In genomic region chr2:115514831-115515428, GRCm38 (mm10) we compare ENCODE assay signal across 8 mouse cellular contexts.
A peak's percentile ranks its signal among the peaks of the same experiment; 100 is the strongest.
DNase-seq lines count a peak whose midpoint lies in the region; ATAC-seq and TF ChIP-seq lines count a peak whose summit lies in the region.

No protein-coding gene starts in this region.

- H3K79me2 ChIP-seq in myocyte (ENCODE audit: control insufficient read depth, insufficient read depth): no peaks in the 10 kb centered on the region

- no peak overlapping the region for H3K4me3 ChIP-seq in hindbrain, embryonic 15.5 days
- no peak overlapping the region for H3K4me3 ChIP-seq in myocyte

- 0 out of 2 replicates have a peak, but pooled peaks have one; percentile 71 for ATAC-seq in hindbrain, embryonic 15.5 days (ENCODE audit: low FRiP score, low read depth)
- no peak for ATAC-seq in granulocyte monocyte progenitor cell, adult 5-6 weeks (replicated peaks; ENCODE audit: poor library complexity, severe bottlenecking)

- no peak overlapping the region for H3ac ChIP-seq in myocyte (ENCODE audit: control insufficient read depth, insufficient read length)

- H3K36me3 ChIP-seq in hindbrain, embryonic 15.5 days: no peaks in the 10 kb centered on the region
- no peaks in the 10 kb centered on the region for H3K36me3 ChIP-seq in myocyte (ENCODE audit: control insufficient read depth, insufficient read depth)

- 13% methylated on average over 9 of the region's 9 CpGs for WGBS in hindbrain, embryonic 15.5 days

- H3K4me1 ChIP-seq in hindbrain, embryonic 15.5 days (replicated peaks): peaks cover 7% of the 10 kb centered on the region

- no peak overlapping the region for H3K9ac ChIP-seq in hindbrain, embryonic 15.5 days

- H3K27me3 ChIP-seq in hindbrain, embryonic 15.5 days: 0 out of 2 replicates have a peak, but pooled peaks cover 2% of the 10 kb centered on the region
- H3K27me3 ChIP-seq in myocyte (ENCODE audit: control insufficient read depth, insufficient read depth, insufficient read length): no peaks in the 10 kb centered on the region

- no peak overlapping the region for H3K4me2 ChIP-seq in hindbrain, embryonic 15.5 days
- H3K4me2 ChIP-seq in myocyte (ENCODE audit: low read depth): peak overlapping the region; percentile 39

- DNase-seq in cerebellum, adult 9-10 months: peak; percentile 12
- DNase-seq in cerebellum, adult 8-10 months: no peak
- peak; percentile 49 for DNase-seq in R1 (ENCODE audit: low read depth, low spot score)
- DNase-seq in fibroblast of lung, adult 2 months (ENCODE audit: low read depth): peak; percentile 55
- peak; percentile 3 to 18 for DNase-seq in layer of hippocampus, postnatal 36 days

- no peaks in the 10 kb centered on the region for H3K9me3 ChIP-seq in hindbrain, embryonic 15.5 days

- no peak overlapping the region for H3K27ac ChIP-seq in hindbrain, embryonic 15.5 days (replicated peaks)

- TF ChIP-seq POLR2A in myocyte (IDR thresholded peaks at IDR 0.05; ENCODE audit: insufficient read length, low read depth): no peak

TF ChIP-seq in myocyte, 11 proteins besides CTCF, POLR2A, EP300 and RAD21:
- TF ChIP-seq REST (IDR thresholded peaks at IDR 0.05; ENCODE audit: insufficient read depth, insufficient read length) (no peak), TCF12 (IDR thresholded peaks at IDR 0.05; ENCODE audit: insufficient read depth, poor library complexity, severe bottlenecking) (no peak), POLR2AphosphoS2 (IDR thresholded peaks at IDR 0.05; ENCODE audit: insufficient read length, low read depth) (no peak), MYOG (IDR thresholded peaks at IDR 0.05; ENCODE audit: control insufficient read depth in 1 of 3, insufficient read depth in 1 of 3, insufficient read length in 2 of 3, low read depth in 2 of 3) (no peak), SRF (IDR thresholded peaks at IDR 0.05; ENCODE audit: control insufficient read depth, insufficient read length, low read depth) (no peak), MAX (IDR thresholded peaks at IDR 0.05; ENCODE audit: low read depth) (no peak), MYOD1 (IDR thresholded peaks at IDR 0.05; ENCODE audit: control insufficient read depth in 1 of 3, insufficient read length in 2 of 3, low read depth in 2 of 3) (no peak), E2F4 (IDR thresholded peaks at IDR 0.05; ENCODE audit: insufficient read depth) (no peak), USF1 (IDR thresholded peaks at IDR 0.05; ENCODE audit: low read depth) (no peak)
